Mouse (Mus musculus): ENCODE data around the gene Plaur. TPM values are rescaled to one million over a fixed set of nuclear protein-coding genes. Genes with fewer than 3 reads are reported as not detected.
"Not testable (repeated sequence)": the region's sequence is repeated elsewhere in the genome, so short reads cannot be mapped to it uniquely, and the experiment has no call there.

Plaur gene
- total and polyA plus RNA-seq, 2 experiments from 2014 or later = 1.2 to 1.3 TPM

- peak overlapping the region; percentile 76 for H3K4me3 ChIP-seq (ENCODE audit: low read depth, low read length)
- H3K4me2 ChIP-seq (ENCODE audit: low read depth) = peak overlapping the region; percentile 77
- peak overlapping the region; percentile 89 for H3K27ac ChIP-seq (ENCODE audit: low read depth, low read length)
- H3K4me1 ChIP-seq (ENCODE audit: insufficient read depth) = peaks cover 32% of the 10 kb centered on the region
- H3K36me3 ChIP-seq (ENCODE audit: insufficient read depth) = no peaks in the 10 kb centered on the region
- H3K9me3 ChIP-seq (ENCODE audit: low read length) = no peaks in the 10 kb centered on the region
- H3K9ac ChIP-seq = peak overlapping the region; percentile 87
- 3% methylated on average over 28 of the region's 38 CpGs for WGBS
- no peaks in the 10 kb centered on the region for H3K27me3 ChIP-seq (ENCODE audit: insufficient read depth, low read length)
- ATAC-seq = peak; percentile 21; the same call in 1 of the 2 replicates
- DNase-seq = no peak
- TF ChIP-seq CTCF (IDR thresholded peaks at IDR 0.05; ENCODE audit: low read depth) = no peak
Measured at GRCm38 (mm10) chr7:24482208-24483020, 20.1 kb downstream of the Plaur start.

GRCm38 (mm10) chr7:24483291-24483690, 21.0 kb downstream of the Plaur start:
- ATAC-seq; H3K27ac ChIP-seq (ENCODE audit: low read depth, low read length); H3K9me3 ChIP-seq (ENCODE audit: low read length); H3K27me3 ChIP-seq (ENCODE audit: insufficient read depth, low read length); H3K36me3 ChIP-seq (ENCODE audit: insufficient read depth); DNase-seq: not testable (repeated sequence)
- Histone ChIP-seq H3K4me2 (ENCODE audit: low read depth) (peak overlapping the region; percentile 77), H3K4me3 (ENCODE audit: low read depth, low read length) (peak overlapping the region; percentile 76), H3K4me1 (ENCODE audit: insufficient read depth) (peaks cover 32% of the 10 kb centered on the region), H3K9ac (peak overlapping the region; percentile 87)
- WGBS = 54% methylated on average over 6 of the region's 6 CpGs

DNA sequence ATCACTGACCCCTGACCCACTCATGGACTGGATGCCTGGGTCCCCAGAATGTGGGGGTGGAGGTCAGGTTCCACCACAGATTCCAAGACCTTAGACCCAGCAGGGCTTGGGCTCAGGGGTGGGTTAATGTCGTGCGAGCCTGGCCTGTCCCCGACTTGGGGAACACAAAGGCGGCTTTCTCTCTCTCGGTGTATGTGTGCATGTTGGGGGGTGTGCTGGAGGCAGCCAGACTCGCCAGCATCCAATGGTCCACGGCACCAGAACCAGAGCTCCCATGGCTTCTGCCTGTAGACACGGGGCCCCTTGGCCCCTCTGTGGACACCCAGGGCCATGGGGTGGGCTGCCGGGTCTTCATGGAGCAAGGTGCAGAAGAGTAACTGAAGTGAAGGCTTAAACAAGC, 23.2 kb downstream of the Plaur start:
- Histone ChIP-seq H3K4me3 (ENCODE audit: low read depth, low read length) (peak overlapping the region; percentile 28), H3K27ac (ENCODE audit: low read depth, low read length) (peak overlapping the region; percentile 80; the same call in 1 of the 2 replicates), H3K4me1 (ENCODE audit: insufficient read depth) (peaks cover 30% of the 10 kb centered on the region), H3K9ac (0 out of 2 replicates have a peak overlapping the region, but pooled peaks have one; percentile 11), H3K36me3 (ENCODE audit: insufficient read depth) (no peaks in the 10 kb centered on the region), H3K27me3 (ENCODE audit: insufficient read depth, low read length) (no peaks in the 10 kb centered on the region), H3K9me3 (ENCODE audit: low read length) (no peaks in the 10 kb centered on the region), H3K4me2 (ENCODE audit: low read depth) (peak overlapping the region; percentile 55)
- DNase-seq (no peak), ATAC-seq (no peak)
- 64% methylated on average over 9 of the region's 9 CpGs for WGBS
- no peak for TF ChIP-seq CTCF (IDR thresholded peaks at IDR 0.05; ENCODE audit: low read depth)

DNA sequence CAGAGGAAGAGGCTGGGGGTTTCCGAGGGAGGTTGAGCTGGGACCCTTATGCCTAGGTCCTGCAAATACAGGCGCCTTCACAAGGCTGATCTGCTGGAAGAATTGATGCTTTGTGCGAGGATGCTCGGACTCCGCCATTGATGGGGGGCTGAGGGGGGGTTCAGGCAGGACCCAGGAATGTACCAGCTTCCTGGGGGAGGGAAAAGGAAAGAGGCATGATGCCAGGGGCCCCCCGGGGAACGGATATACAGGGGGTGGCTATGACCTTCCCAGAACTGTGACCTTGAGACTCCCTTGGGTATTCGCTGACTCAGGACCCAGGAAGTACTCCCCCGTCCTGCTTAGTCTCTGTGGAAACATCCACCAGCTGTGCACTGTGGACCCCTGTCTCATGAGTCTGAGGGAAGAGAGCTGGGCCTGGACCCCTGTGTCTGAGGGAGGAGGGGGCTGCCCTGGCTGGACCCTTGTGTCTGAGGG, 24.4 kb downstream of the Plaur start:
- Histone ChIP-seq H3K4me2 (ENCODE audit: low read depth) (peak overlapping the region; percentile 55), H3K27me3 (ENCODE audit: insufficient read depth, low read length) (no peaks in the 10 kb centered on the region), H3K9ac (peak overlapping the region; percentile 55), H3K4me1 (ENCODE audit: insufficient read depth) (peaks cover 23% of the 10 kb centered on the region), H3K9me3 (ENCODE audit: low read length) (no peaks in the 10 kb centered on the region), H3K27ac (ENCODE audit: low read depth, low read length) (peak overlapping the region; percentile 80), H3K4me3 (ENCODE audit: low read depth, low read length) (peak overlapping the region; percentile 28), H3K36me3 (ENCODE audit: insufficient read depth) (no peaks in the 10 kb centered on the region)
- no peak for TF ChIP-seq CTCF (IDR thresholded peaks at IDR 0.05; ENCODE audit: low read depth)
- WGBS = 29% methylated on average over 9 of the region's 9 CpGs
- DNase-seq (peak; percentile 50), ATAC-seq (peak; percentile 61)

DNA sequence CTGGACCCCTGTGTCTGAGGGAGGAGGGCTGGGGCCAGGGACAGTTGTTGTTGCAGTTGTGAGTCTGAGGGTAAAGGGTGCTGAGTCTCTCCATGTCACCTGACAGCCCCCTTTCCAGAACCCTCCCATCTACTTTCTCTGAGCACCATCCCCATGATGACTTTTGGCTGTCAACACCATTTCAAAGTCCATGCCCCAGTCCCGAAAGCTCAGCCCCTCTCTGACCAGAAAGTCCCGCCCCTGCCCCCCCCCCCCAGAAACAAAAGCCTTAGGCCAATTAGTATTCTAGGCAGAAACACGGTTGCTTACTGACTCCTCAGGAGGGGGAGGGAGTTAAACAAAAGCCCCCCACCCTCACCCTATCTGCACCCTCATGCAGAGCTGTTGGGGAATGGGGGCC, 25.1 kb downstream of the Plaur start:
- DNase-seq (no peak), ATAC-seq (no peak)
- no peak for TF ChIP-seq CTCF (IDR thresholded peaks at IDR 0.05; ENCODE audit: low read depth)
- no peaks in the 10 kb centered on the region for H3K27me3 ChIP-seq (ENCODE audit: insufficient read depth, low read length)
- peak overlapping the region; percentile 55 for H3K4me2 ChIP-seq (ENCODE audit: low read depth)
- 19% methylated on average over 3 of the region's 3 CpGs for WGBS
- no peaks in the 10 kb centered on the region for H3K9me3 ChIP-seq (ENCODE audit: low read length)
- no peak overlapping the region for H3K4me3 ChIP-seq (ENCODE audit: low read depth, low read length)
- H3K36me3 ChIP-seq (ENCODE audit: insufficient read depth) = no peaks in the 10 kb centered on the region
- H3K27ac ChIP-seq (ENCODE audit: low read depth, low read length) = peak overlapping the region; percentile 80
- peaks cover 23% of the 10 kb centered on the region for H3K4me1 ChIP-seq (ENCODE audit: insufficient read depth)
- peak overlapping the region; percentile 55; the same call in 1 of the 2 replicates for H3K9ac ChIP-seq

DNA sequence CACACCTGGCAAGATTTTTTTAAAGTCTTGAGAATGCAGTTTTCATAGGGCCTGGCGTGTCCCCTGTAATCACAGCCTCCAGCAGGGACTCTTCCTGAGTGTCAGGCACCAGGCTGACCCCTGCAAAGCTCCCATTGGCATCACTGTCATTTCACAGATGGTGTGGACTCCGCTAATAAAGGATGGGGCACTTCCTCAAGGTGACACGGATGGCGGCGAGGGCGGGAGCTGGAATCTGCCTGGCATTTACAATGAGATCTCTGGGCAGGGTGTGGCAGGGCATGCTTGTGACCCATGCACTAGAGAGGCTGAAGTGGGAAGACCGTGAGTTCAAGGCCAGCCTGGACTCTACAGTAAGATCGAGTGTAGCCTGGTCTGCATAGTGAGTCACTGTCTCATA, 26.0 kb downstream of the Plaur start:
- H3K9me3 ChIP-seq (ENCODE audit: low read length) = no peaks in the 10 kb centered on the region
- no peak overlapping the region for H3K4me2 ChIP-seq (ENCODE audit: low read depth)
- TF ChIP-seq CTCF (IDR thresholded peaks at IDR 0.05; ENCODE audit: low read depth) = no peak
- peaks cover 23% of the 10 kb centered on the region for H3K4me1 ChIP-seq (ENCODE audit: insufficient read depth)
- no peaks in the 10 kb centered on the region for H3K36me3 ChIP-seq (ENCODE audit: insufficient read depth)
- H3K27ac ChIP-seq (ENCODE audit: low read depth, low read length) = peak overlapping the region; percentile 29; the same call in 1 of the 2 replicates
- ATAC-seq (no peak), DNase-seq (no peak)
- no peaks in the 10 kb centered on the region for H3K27me3 ChIP-seq (ENCODE audit: insufficient read depth, low read length)
- no peak overlapping the region for H3K9ac ChIP-seq
- 84% methylated on average over 8 of the region's 8 CpGs for WGBS
- H3K4me3 ChIP-seq (ENCODE audit: low read depth, low read length) = no peak overlapping the region
